ENCODE assay signal across 33 mouse cellular contexts in the genomic region with DNA sequence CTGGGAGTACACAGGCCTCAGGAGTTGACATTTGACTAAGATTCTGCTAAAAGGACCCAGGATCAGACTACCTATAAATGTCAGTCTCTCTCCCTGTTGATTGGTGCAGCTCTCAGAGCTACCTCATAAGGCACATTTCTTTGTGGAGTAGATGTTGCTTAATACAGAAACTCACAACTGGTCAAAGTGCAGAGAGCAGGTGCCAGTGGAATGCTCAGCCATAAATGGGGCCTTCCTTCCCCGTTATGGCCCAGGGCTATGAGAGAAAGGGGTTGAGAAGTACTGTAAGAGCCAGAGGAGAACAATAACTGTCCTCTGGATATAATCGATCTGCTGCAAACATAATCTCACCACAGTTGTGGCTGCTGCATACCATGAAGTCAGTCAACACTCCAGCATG.
"Had no signal": no experiment of that assay in that cellular context is flagged by ENCODE, and none has a peak within 500 bp of the region (broad histone marks: within the 10 kb centered on the region; RNA-seq: fewer than 3 reads in every experiment).

No protein-coding gene starts in this region.

- H3K4me1 ChIP-seq: heart, embryonic 10.5 days; heart, embryonic 12.5 days; heart, embryonic 13.5 days; heart, embryonic 15.5 days; hindbrain, embryonic 10.5 days; hindbrain, embryonic 12.5 days; hindbrain, embryonic 13.5 days; hindbrain, embryonic 15.5 days; kidney, embryonic 15.5 days had no signal

- ATAC-seq: hindbrain, embryonic 16.5 days; hindbrain, postnatal 0 days; inflammation-experienced regulatory T-cells, adult 6 months had no signal

- H3K27ac ChIP-seq: heart, adult 2 months; heart, embryonic 10.5 days; heart, embryonic 13.5 days; heart, embryonic 15.5 days; hindbrain, embryonic 10.5 days; hindbrain, embryonic 12.5 days; hindbrain, embryonic 13.5 days; hindbrain, embryonic 14.5 days; hindbrain, embryonic 15.5 days; hindbrain, postnatal 0 days; kidney, embryonic 15.5 days; kidney, postnatal 0 days; layer of hippocampus, adult 2 months had no signal

- H3K36me3 ChIP-seq: heart, embryonic 10.5 days; heart, embryonic 12.5 days; heart, embryonic 13.5 days; heart, embryonic 15.5 days; hindbrain, embryonic 10.5 days; hindbrain, embryonic 12.5 days; hindbrain, embryonic 13.5 days; hindbrain, embryonic 15.5 days; kidney, embryonic 15.5 days had no signal

- DNase-seq: heart, adult 2 months; heart, postnatal 10 days; heart, postnatal 14 days; heart, postnatal 36 days; heart, postnatal 4 days; kidney, adult 11 months; kidney, adult 18-20 months; kidney, adult 2 months; kidney, adult 8-10 months; kidney, adult 9 months; kidney, postnatal 10 days; kidney, postnatal 14 days; kidney, postnatal 25 days; kidney, postnatal 36 days; kidney, postnatal 4 days; layer of hippocampus, adult 9-11 months; layer of hippocampus, postnatal 36 days had no signal

- H3K4me3 ChIP-seq: heart, adult 2 months; heart, embryonic 10.5 days; heart, embryonic 12.5 days; heart, embryonic 13.5 days; heart, embryonic 15.5 days; hindbrain, embryonic 10.5 days; hindbrain, embryonic 12.5 days; hindbrain, embryonic 13.5 days; hindbrain, embryonic 15.5 days; kidney, embryonic 15.5 days; layer of hippocampus, adult 2 months had no signal

- H3K27me3 ChIP-seq: heart, embryonic 12.5 days; heart, embryonic 13.5 days; heart, embryonic 15.5 days; kidney, embryonic 15.5 days had no signal

- H3K9ac ChIP-seq: heart, embryonic 12.5 days; heart, embryonic 13.5 days; heart, embryonic 15.5 days; hindbrain, embryonic 12.5 days; hindbrain, embryonic 13.5 days; hindbrain, embryonic 14.5 days; hindbrain, embryonic 15.5 days; kidney, embryonic 15.5 days had no signal

- H3K4me2 ChIP-seq: heart, embryonic 11.5 days; heart, embryonic 12.5 days; heart, embryonic 13.5 days; heart, embryonic 15.5 days; hindbrain, embryonic 12.5 days; hindbrain, embryonic 13.5 days; hindbrain, embryonic 14.5 days; hindbrain, embryonic 15.5 days; kidney, embryonic 15.5 days had no signal

- H3K9me3 ChIP-seq: heart, embryonic 10.5 days; heart, embryonic 12.5 days; heart, embryonic 13.5 days; heart, embryonic 15.5 days; hindbrain, embryonic 10.5 days; hindbrain, embryonic 12.5 days; hindbrain, embryonic 13.5 days; hindbrain, embryonic 15.5 days; kidney, embryonic 15.5 days had no signal
